Mouse (Mus musculus) embryo, embryonic 11.5 days (tissue): ENCODE measurements around the gene Vmn2r67.
"Not testable (repeated sequence)": the region's sequence is repeated elsewhere in the genome, so short reads cannot be mapped to it uniquely, and the experiment has no call there.

Experiments
- DNase-seq: peaks from one replicate; pipeline ENCODE4 v3.0.0-alpha.2; 2012; ENCODE audit warnings: low read depth, low spot score

Gene Vmn2r67

GRCm38 (mm10) chr7:85155898-85156297, at the start of gene Vmn2r67:
Vmn2r67 (minus strand) TSS chr7:85155998.
- DNase-seq = no peak

- not testable (repeated sequence) for DNase-seq
These were observed 51.3 kb downstream of the Vmn2r67 start for GRCm38 (mm10) chr7:85104531-85104930.
